Comparison of ENCODE assay signal across 8 mouse cellular contexts in genomic region chr5:33657787-33658663, GRCm38 (mm10). TPM values are rescaled to one million over a fixed set of nuclear protein-coding genes. Genes with fewer than 3 reads are reported as not detected.
DNase-seq lines count a peak whose midpoint lies in the region; ATAC-seq and TF ChIP-seq lines count a peak whose summit lies in the region.

Gene Tacc3, plus strand, starts transcription at chr5:33658128.
Gene Tmem129, minus strand, starts transcription at chr5:33658416.

- peak within 1 kb of the TSS; percentile 96 for H3K27ac ChIP-seq in hindbrain, embryonic 10.5 days
- H3K27ac ChIP-seq in lung, postnatal 0 days (ENCODE audit: low read length) = peak within 1 kb of the TSS; percentile 93

- peak within 1 kb of the TSS; percentile 55 for H3K9ac ChIP-seq in lung, postnatal 0 days (replicated peaks; ENCODE audit: low read depth)

- H3K4me1 ChIP-seq in hindbrain, embryonic 10.5 days (replicated peaks) = peaks cover 58% of the 10 kb centered on the region
- H3K4me1 ChIP-seq in lung, postnatal 0 days (ENCODE audit: insufficient read depth, low read depth, low read length) = peaks cover 7% of the 10 kb centered on the region

- peak within 1 kb of the TSS; percentile 83 for H3K4me2 ChIP-seq in lung, postnatal 0 days (replicated peaks; ENCODE audit: low read depth, low read length)

- peak within 1 kb of the TSS; percentile 86 for H3K4me3 ChIP-seq in hindbrain, embryonic 10.5 days
- H3K4me3 ChIP-seq in lung, postnatal 0 days (ENCODE audit: low read depth, low read length) = peak within 1 kb of the TSS; percentile 67

- no peaks in the 10 kb centered on the region for H3K27me3 ChIP-seq in hindbrain, embryonic 10.5 days (ENCODE audit: insufficient read depth, poor library complexity, severe bottlenecking)
- no peaks in the 10 kb centered on the region for H3K27me3 ChIP-seq in lung, postnatal 0 days (replicated peaks; ENCODE audit: insufficient read depth, low read length)

- WGBS in hindbrain, embryonic 10.5 days = under 1% methylated on average over 60 of the region's 60 CpGs
- 1% methylated on average over 60 of the region's 60 CpGs for WGBS in lung, postnatal 0 days

- no peak for TF ChIP-seq CTCF in lung, postnatal 0 days (IDR thresholded peaks at IDR 0.05)

- H3K36me3 ChIP-seq in hindbrain, embryonic 10.5 days = peaks cover 59% of the 10 kb centered on the region
- H3K36me3 ChIP-seq in lung, postnatal 0 days (ENCODE audit: insufficient read depth, low read length) = peaks cover 7% of the 10 kb centered on the region; the same call in 1 of the 2 replicates

- no peaks in the 10 kb centered on the region for H3K9me3 ChIP-seq in hindbrain, embryonic 10.5 days
- H3K9me3 ChIP-seq in lung, postnatal 0 days (ENCODE audit: low read length) = no peaks in the 10 kb centered on the region

- TF ChIP-seq EP300 in lung, postnatal 0 days (IDR thresholded peaks at IDR 0.05) = peak; percentile 55

- DNase-seq in MN1 (ENCODE audit: low spot score) = peak; percentile 99
- peak; percentile 99 for DNase-seq in cerebellum, adult 9-10 months
- peak; percentile 98 for DNase-seq in hindbrain, embryonic 10.5 days (ENCODE audit: low spot score)
- peak; percentile 99 for DNase-seq in layer of hippocampus, adult 9-11 months
- peak; percentile 100 for DNase-seq in lung, postnatal 0 days (ENCODE audit: low spot score)
- DNase-seq in ovary, postnatal 14 days (ENCODE audit: low spot score) = peak; percentile 88
- DNase-seq in thymus, postnatal 14 days = peak; percentile 96

- peak; percentile 91 for ATAC-seq in frontal cortex, adult (ENCODE audit: low TSS enrichment)
- ATAC-seq in lung, postnatal 0 days = peak; percentile 96

RNA-seq across cellular contexts. Expression of gene Tacc3, which starts in this region (rescaled TPM):
- 259 and 305 TPM in 2 replicates for polyA plus RNA-seq in hindbrain, embryonic 10.5 days (2016; fragmentation: Nextera tagmentation; extraction: Ambion mirVana)
- polyA plus RNA-seq in lung, postnatal 0 days (2015; fragmentation: Nextera tagmentation; extraction: Ambion mirVana) = 12.5 and 14.5 TPM in 2 replicates

RNA-seq across cellular contexts. Expression of gene Tmem129, which starts in this region (rescaled TPM):
- 37.1 and 40.9 TPM in 2 replicates for polyA plus RNA-seq in hindbrain, embryonic 10.5 days (2016; fragmentation: Nextera tagmentation; extraction: Ambion mirVana)
- 22.5 and 25.1 TPM in 2 replicates for polyA plus RNA-seq in lung, postnatal 0 days (2015; fragmentation: Nextera tagmentation; extraction: Ambion mirVana)

Comparison
In these comparisons a context has a peak if more than half of its experiments do, and no peak if none do; other contexts are left out.
1. Peak in every context shown above with its lines: DNase-seq, ATAC-seq, H3K4me3 ChIP-seq and H3K27ac ChIP-seq.
2. RNA of gene Tacc3 (polyA plus RNA-seq): 259 to 305 TPM in hindbrain, embryonic 10.5 days; 12.5 to 14.5 TPM in lung, postnatal 0 days; every median in the first group is over 10 times any median in the second.